10 mouse cellular contexts compared by ENCODE assay signal in the genomic region with DNA sequence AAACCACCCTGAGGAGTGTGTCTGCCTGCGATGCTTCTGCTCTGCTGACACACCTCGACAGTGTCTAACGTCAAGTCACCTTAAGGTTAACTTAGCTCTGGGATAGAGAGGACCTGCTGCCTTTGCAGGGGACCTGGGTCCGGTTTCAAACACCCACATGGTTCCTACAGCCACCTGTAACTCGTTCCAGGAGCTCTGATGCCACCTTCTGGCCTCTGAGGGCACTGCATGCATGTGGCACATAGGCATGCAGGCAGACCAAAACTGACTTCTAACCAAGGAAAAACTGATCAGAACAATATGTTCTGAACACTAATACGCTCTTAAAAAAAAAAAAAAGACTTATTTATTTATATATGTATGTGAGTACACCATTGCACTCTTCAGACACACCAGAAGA. TPM values are rescaled to one million over a fixed set of nuclear protein-coding genes. Genes with fewer than 3 reads are reported as not detected.
DNase-seq lines count a peak whose midpoint lies in the region; ATAC-seq and TF ChIP-seq lines count a peak whose summit lies in the region.
"Had no signal": no experiment of that assay in that cellular context is flagged by ENCODE, and none has a peak within 500 bp of the region (broad histone marks: within the 10 kb centered on the region; RNA-seq: fewer than 3 reads in every experiment).

No protein-coding gene starts in this region.

- no peak overlapping the region for H3K27ac ChIP-seq in hindbrain, embryonic 11.5 days (ENCODE audit: low read depth, low read length)
- no peak overlapping the region for H3K27ac ChIP-seq in hindbrain, embryonic 10.5 days
- no peak overlapping the region for H3K27ac ChIP-seq in liver, postnatal 0 days (ENCODE audit: low read depth)

- peak; percentile 67 for TF ChIP-seq CTCF in liver, postnatal 0 days (IDR thresholded peaks at IDR 0.05; ENCODE audit: low read depth)

- no peak overlapping the region for H3K4me2 ChIP-seq in hindbrain, embryonic 11.5 days (replicated peaks; ENCODE audit: low read depth, low read length)
- no peak overlapping the region for H3K4me2 ChIP-seq in liver, postnatal 0 days (ENCODE audit: low read depth, low read length)

- no peak for ATAC-seq in hindbrain, embryonic 11.5 days (ENCODE audit: low FRiP score)
- ATAC-seq in liver, postnatal 0 days = no peak

- no peaks in the 10 kb centered on the region for H3K9me3 ChIP-seq in hindbrain, embryonic 11.5 days (ENCODE audit: control insufficient read depth, low read length)
- peaks cover 9% of the 10 kb centered on the region; the same call in 1 of the 2 replicates for H3K9me3 ChIP-seq in hindbrain, embryonic 10.5 days
- H3K9me3 ChIP-seq in liver, postnatal 0 days (ENCODE audit: low read length) = no peaks in the 10 kb centered on the region

- no peaks in the 10 kb centered on the region for H3K4me1 ChIP-seq in hindbrain, embryonic 11.5 days (replicated peaks; ENCODE audit: control insufficient read depth, insufficient read depth, low read length)
- H3K4me1 ChIP-seq in hindbrain, embryonic 10.5 days (replicated peaks) = peaks cover 4% of the 10 kb centered on the region; the same call in 1 of the 2 replicates
- 0 out of 2 replicates have a peak, but pooled peaks cover 2% of the 10 kb centered on the region for H3K4me1 ChIP-seq in liver, postnatal 0 days (ENCODE audit: insufficient read depth)

- intact Hi-C loops in heart, postnatal 25 days (cut with DNase I) = no loop called here

- no peak overlapping the region for H3K4me3 ChIP-seq in hindbrain, embryonic 11.5 days (ENCODE audit: low read depth, low read length)
- H3K4me3 ChIP-seq in hindbrain, embryonic 10.5 days = no peak overlapping the region
- no peak overlapping the region for H3K4me3 ChIP-seq in liver, postnatal 0 days (ENCODE audit: low read depth, low read length)

- no peak for TF ChIP-seq EP300 in liver, postnatal 0 days (IDR thresholded peaks at IDR 0.05; ENCODE audit: low read depth)

- H3K27me3 ChIP-seq in hindbrain, embryonic 11.5 days (ENCODE audit: control insufficient read depth, insufficient read depth, low read length) = no peaks in the 10 kb centered on the region
- no peaks in the 10 kb centered on the region for H3K27me3 ChIP-seq in hindbrain, embryonic 10.5 days (ENCODE audit: insufficient read depth, poor library complexity, severe bottlenecking)
- no peaks in the 10 kb centered on the region for H3K27me3 ChIP-seq in liver, postnatal 0 days (ENCODE audit: insufficient read depth, low read length)

- 93% methylated on average over 6 of the region's 6 CpGs for WGBS in hindbrain, embryonic 11.5 days
- 92% methylated on average over 6 of the region's 6 CpGs for WGBS in hindbrain, embryonic 10.5 days
- 89% methylated on average over 6 of the region's 6 CpGs for WGBS in liver, postnatal 0 days (ENCODE audit: insufficient replicate concordance)

- peak; percentile 24 for DNase-seq in hindbrain, embryonic 11.5 days (ENCODE audit: low spot score)
- DNase-seq in hindbrain, embryonic 10.5 days (ENCODE audit: low spot score) = no peak
- DNase-seq in thymus, postnatal 14 days = peak; percentile 56
- DNase-seq in thymus, postnatal 10 days (ENCODE audit: low spot score in 2 of 2) = no peak
- peak; percentile 58 for DNase-seq in liver, postnatal 0 days
- no peak for DNase-seq in layer of hippocampus, adult 9-10 months (ENCODE audit: low spot score)
- no peak for DNase-seq in heart, postnatal 25 days (ENCODE audit: low spot score)
- no peak for DNase-seq in left cerebral cortex, adult 9 months (ENCODE audit: low spot score in 2 of 2)

- H3K9ac ChIP-seq in hindbrain, embryonic 11.5 days (ENCODE audit: low read depth, low read length) = no peak overlapping the region
- no peak overlapping the region for H3K9ac ChIP-seq in liver, postnatal 0 days (replicated peaks)

- 0 out of 2 replicates have a peak, but pooled peaks cover 2% of the 10 kb centered on the region for H3K36me3 ChIP-seq in hindbrain, embryonic 11.5 days (ENCODE audit: control insufficient read depth, insufficient read depth, low read length)
- H3K36me3 ChIP-seq in hindbrain, embryonic 10.5 days = peaks cover 43% of the 10 kb centered on the region
- H3K36me3 ChIP-seq in liver, postnatal 0 days (replicated peaks; ENCODE audit: insufficient read depth, low read length) = peaks cover 10% of the 10 kb centered on the region

RNA-seq across cellular contexts. Expression of a gene that starts 7.5 kb away (rescaled TPM):
- 43.7 and 48.9 TPM in 2 replicates for polyA plus RNA-seq in hindbrain, embryonic 11.5 days (2014; fragmentation: Nextera tagmentation; extraction: Ambion mirVana)
- polyA plus RNA-seq in hindbrain, embryonic 10.5 days (2016; fragmentation: Nextera tagmentation; extraction: Ambion mirVana) = 45.0 TPM in 2 replicates
- polyA plus RNA-seq in liver, postnatal 0 days (2015; fragmentation: Nextera tagmentation; extraction: Ambion mirVana) = 15.5 and 17.5 TPM in 2 replicates
- total RNA-seq in heart, postnatal 25 days (2021) = 10 to 100 TPM; 85.5 to 87.9 TPM

RNA-seq across cellular contexts. Expression of a gene that starts 29.4 kb away (rescaled TPM):
- not detected in 2 replicates for polyA plus RNA-seq in hindbrain, embryonic 11.5 days (2014; fragmentation: Nextera tagmentation; extraction: Ambion mirVana)
- polyA plus RNA-seq in hindbrain, embryonic 10.5 days (2016; fragmentation: Nextera tagmentation; extraction: Ambion mirVana) = not detected in 2 replicates
- not detected in 2 replicates for polyA plus RNA-seq in liver, postnatal 0 days (2015; fragmentation: Nextera tagmentation; extraction: Ambion mirVana)
- total RNA-seq in heart, postnatal 25 days (2021) = not detected
- total RNA-seq: left cerebral cortex, postnatal 14 days had no signal
- polyA plus RNA-seq: neural tube, embryonic 14.5 days had no signal

RNA-seq across cellular contexts. Expression of a gene that starts 43.1 kb away (rescaled TPM):
- polyA plus RNA-seq in hindbrain, embryonic 11.5 days (2014; fragmentation: Nextera tagmentation; extraction: Ambion mirVana) = 0.08 and 0.20 TPM in 2 replicates
- polyA plus RNA-seq in hindbrain, embryonic 10.5 days (2016; fragmentation: Nextera tagmentation; extraction: Ambion mirVana) = 0.11 TPM in 1 of 2 replicates, not detected in the other
- 0.08 TPM in 1 of 2 replicates, not detected in the other for polyA plus RNA-seq in liver, postnatal 0 days (2015; fragmentation: Nextera tagmentation; extraction: Ambion mirVana)
- 1 to 10 TPM; 3.2 to 3.4 TPM for total RNA-seq in heart, postnatal 25 days (2021)

RNA-seq across cellular contexts. Expression of a gene that starts 46.3 kb away (rescaled TPM):
- 0.17 and 0.20 TPM in 2 replicates for polyA plus RNA-seq in hindbrain, embryonic 11.5 days (2014; fragmentation: Nextera tagmentation; extraction: Ambion mirVana)
- 0.11 and 0.18 TPM in 2 replicates for polyA plus RNA-seq in hindbrain, embryonic 10.5 days (2016; fragmentation: Nextera tagmentation; extraction: Ambion mirVana)
- polyA plus RNA-seq in liver, postnatal 0 days (2015; fragmentation: Nextera tagmentation; extraction: Ambion mirVana) = not detected in 2 replicates
- total RNA-seq in heart, postnatal 25 days (2021) = 1 to 10 TPM in 1 of 2 experiments, under 1 TPM in 1; 0.81 to 1.1 TPM

Comparison
In these comparisons a context has a peak if more than half of its experiments do, and no peak if none do; other contexts are left out.
1. DNase-seq: peak in hindbrain, embryonic 11.5 days (single experiment), thymus, postnatal 14 days (single experiment) and liver, postnatal 0 days (single experiment); none in hindbrain, embryonic 10.5 days (single experiment), thymus, postnatal 10 days (0 of 2), layer of hippocampus, adult 9-10 months (single experiment), heart, postnatal 25 days (single experiment) and left cerebral cortex, adult 9 months (0 of 2).